Mouse (Mus musculus) spleen, adult 2 months (tissue): ENCODE measurements around the gene Nop2.

Source experiments
- CTCF ChIP-seq: fragments of 200-500 bp; IDR thresholded peaks from 2 replicates; pipeline ENCODE4 v1.5.1; 2011; ENCODE audit warnings: mild to moderate bottlenecking, inconsistent platforms; ENCODE audit not compliant: insufficient read depth, insufficient read length, insufficient replicate concordance; ENCODE audit errors: extremely low read depth
- POLR2A ChIP-seq: fragments of 200-500 bp; IDR thresholded peaks from 2 replicates; pipeline ENCODE4 v1.6.1; 2011; ENCODE audit warnings: low read depth, low read length, inconsistent platforms

DNA sequence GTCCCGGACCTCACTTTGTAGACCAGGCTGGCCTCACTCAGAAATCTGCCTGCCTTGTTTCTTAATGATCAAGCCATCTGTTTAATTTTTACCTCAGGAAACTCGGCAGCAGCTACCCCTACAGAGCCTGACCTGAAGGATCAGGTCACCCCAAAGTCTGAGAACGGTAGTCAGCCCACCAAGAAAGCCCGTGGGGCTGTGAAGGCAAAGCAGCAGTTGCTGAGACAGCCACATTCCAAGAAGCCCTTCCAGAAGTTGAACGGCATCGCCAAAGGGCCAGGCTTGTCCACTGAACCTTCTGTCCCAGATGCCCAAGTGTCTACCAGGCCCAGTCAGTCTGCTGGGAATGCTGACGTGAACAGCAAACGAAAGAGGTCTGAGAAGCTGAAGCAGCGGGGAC, 12.2 kb downstream of the Nop2 start:
- TF ChIP-seq CTCF (no peak), POLR2A (no peak)
